Comparison of ENCODE assay signal across 8 mouse cellular contexts in the genomic region with DNA sequence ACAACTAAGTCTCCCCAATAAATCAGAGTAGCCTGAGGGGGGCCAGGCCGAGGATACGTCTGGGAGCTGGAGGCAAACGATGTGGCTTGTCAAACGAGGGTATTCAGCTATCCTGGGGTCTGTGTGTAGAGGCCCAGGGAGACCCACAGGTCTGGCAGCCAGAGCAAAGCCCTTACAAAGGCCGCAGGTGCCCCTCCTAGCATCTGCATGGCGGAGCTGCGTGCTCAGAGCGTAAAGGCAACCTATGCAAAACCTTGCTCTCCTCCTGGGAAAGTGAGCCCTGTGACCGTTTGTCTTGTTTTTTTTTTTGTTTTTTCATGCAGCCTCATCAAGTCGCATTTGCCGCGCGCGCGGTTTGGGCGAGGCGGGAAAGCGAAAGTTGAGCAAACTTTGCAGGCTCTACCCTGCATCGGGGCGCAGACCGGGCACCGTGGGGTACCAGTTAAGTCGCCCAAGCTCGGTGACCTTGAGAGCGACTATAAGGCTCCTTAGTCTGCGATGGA. TPM values are rescaled to one million over a fixed set of nuclear protein-coding genes. Genes with fewer than 3 reads are reported as not detected.
DNase-seq lines count a peak whose midpoint lies in the region; ATAC-seq and TF ChIP-seq lines count a peak whose summit lies in the region.

No protein-coding gene starts in this region.

- H3K27ac ChIP-seq in ES-Bruce4 (ENCODE audit: insufficient read depth, low read length), result peak overlapping the region; percentile 87
- H3K27ac ChIP-seq in embryonic facial prominence, embryonic 15.5 days (replicated peaks), result peak overlapping the region; percentile 99
- peak overlapping the region; percentile 98 for H3K27ac ChIP-seq in intestine, embryonic 15.5 days
- peak overlapping the region; percentile 99 for H3K27ac ChIP-seq in stomach, postnatal 0 days (replicated peaks)

- 0% methylated on average over 26 of the region's 26 CpGs for WGBS in embryonic facial prominence, embryonic 15.5 days
- under 1% methylated on average over 26 of the region's 26 CpGs for WGBS in intestine, embryonic 15.5 days
- under 1% methylated on average over 26 of the region's 26 CpGs for WGBS in stomach, postnatal 0 days

- peaks cover 1% of the 10 kb centered on the region for H3K4me1 ChIP-seq in ES-Bruce4 (ENCODE audit: control insufficient read depth, insufficient read depth, low read length)
- peaks cover 16% of the 10 kb centered on the region for H3K4me1 ChIP-seq in embryonic facial prominence, embryonic 15.5 days
- peaks cover 6% of the 10 kb centered on the region for H3K4me1 ChIP-seq in intestine, embryonic 15.5 days (replicated peaks)
- H3K4me1 ChIP-seq in megakaryocyte, embryonic 14.5 days, result peaks cover 45% of the 10 kb centered on the region
- no peaks in the 10 kb centered on the region; the same call in 1 of the 2 replicates for H3K4me1 ChIP-seq in stomach, postnatal 0 days (replicated peaks; ENCODE audit: control insufficient read depth, insufficient read depth)

- H3K36me3 ChIP-seq in ES-Bruce4 (ENCODE audit: control insufficient read depth, insufficient read depth, low read length, poor library complexity, severe bottlenecking), result peaks cover 33% of the 10 kb centered on the region
- H3K36me3 ChIP-seq in embryonic facial prominence, embryonic 15.5 days, result peaks cover 6% of the 10 kb centered on the region
- peaks cover 5% of the 10 kb centered on the region for H3K36me3 ChIP-seq in intestine, embryonic 15.5 days
- H3K36me3 ChIP-seq in megakaryocyte, embryonic 14.5 days (replicated peaks; ENCODE audit: low read length), result peaks cover 18% of the 10 kb centered on the region
- peaks cover 5% of the 10 kb centered on the region; the same call in 1 of the 2 replicates for H3K36me3 ChIP-seq in stomach, postnatal 0 days (ENCODE audit: control insufficient read depth, insufficient read depth, low read length)

- peak overlapping the region; percentile 65 for H3K4me2 ChIP-seq in embryonic facial prominence, embryonic 15.5 days (replicated peaks)
- H3K4me2 ChIP-seq in intestine, embryonic 15.5 days (replicated peaks), result peak overlapping the region; percentile 84
- peak overlapping the region; percentile 76 for H3K4me2 ChIP-seq in stomach, postnatal 0 days (replicated peaks; ENCODE audit: low read depth)

- H3K9me3 ChIP-seq in ES-Bruce4 (replicated peaks; ENCODE audit: control insufficient read depth, insufficient read depth, low read length, poor library complexity, severe bottlenecking), result no peaks in the 10 kb centered on the region
- no peaks in the 10 kb centered on the region for H3K9me3 ChIP-seq in embryonic facial prominence, embryonic 15.5 days (replicated peaks)
- no peaks in the 10 kb centered on the region for H3K9me3 ChIP-seq in intestine, embryonic 15.5 days
- H3K9me3 ChIP-seq in megakaryocyte, embryonic 14.5 days, result no peaks in the 10 kb centered on the region
- H3K9me3 ChIP-seq in stomach, postnatal 0 days (ENCODE audit: control insufficient read depth, low read length), result no peaks in the 10 kb centered on the region

- peak overlapping the region; percentile 88 for H3K4me3 ChIP-seq in ES-Bruce4 (ENCODE audit: low read depth, low read length)
- H3K4me3 ChIP-seq in embryonic facial prominence, embryonic 15.5 days (replicated peaks), result peak overlapping the region; percentile 72
- peak overlapping the region; percentile 63 for H3K4me3 ChIP-seq in intestine, embryonic 15.5 days (replicated peaks)
- H3K4me3 ChIP-seq in megakaryocyte, embryonic 14.5 days (replicated peaks), result peak overlapping the region; percentile 97
- peak overlapping the region; percentile 75 for H3K4me3 ChIP-seq in stomach, postnatal 0 days (ENCODE audit: low read depth, low read length)

- no peak for TF ChIP-seq POLR2A in ES-Bruce4 (IDR thresholded peaks at IDR 0.05; ENCODE audit: insufficient read depth, low read length)

- no peak for TF ChIP-seq CTCF in ES-Bruce4 (IDR thresholded peaks at IDR 0.05; ENCODE audit: low read depth, low read length)
- TF ChIP-seq CTCF in stomach, postnatal 0 days (IDR thresholded peaks at IDR 0.05; ENCODE audit: low read depth), result no peak

- peak; percentile 58 for DNase-seq in cerebellum, adult 11-12 months
- peak; percentile 58 for DNase-seq in stomach, postnatal 0 days (ENCODE audit: low spot score)
- DNase-seq in frontal cortex, postnatal 10 days (ENCODE audit: low spot score in 2 of 2), result no peak

- no peak for TF ChIP-seq EP300 in ES-Bruce4 (IDR thresholded peaks at IDR 0.05; ENCODE audit: insufficient read depth, low read depth, low read length)
- TF ChIP-seq EP300 in stomach, postnatal 0 days (optimal IDR thresholded peaks at IDR 0.05), result no peak

- H3K27me3 ChIP-seq in ES-Bruce4 (ENCODE audit: control insufficient read depth, insufficient read depth, low read length, poor library complexity, severe bottlenecking), result no peaks in the 10 kb centered on the region
- H3K27me3 ChIP-seq in embryonic facial prominence, embryonic 15.5 days, result no peaks in the 10 kb centered on the region
- no peaks in the 10 kb centered on the region for H3K27me3 ChIP-seq in intestine, embryonic 15.5 days (replicated peaks)
- H3K27me3 ChIP-seq in megakaryocyte, embryonic 14.5 days (replicated peaks), result no peaks in the 10 kb centered on the region
- no peaks in the 10 kb centered on the region for H3K27me3 ChIP-seq in stomach, postnatal 0 days (ENCODE audit: control insufficient read depth, insufficient read depth, low read length)

- peak overlapping the region; percentile 89 for H3K9ac ChIP-seq in ES-Bruce4 (ENCODE audit: low read depth, poor library complexity, severe bottlenecking)
- H3K9ac ChIP-seq in embryonic facial prominence, embryonic 15.5 days, result peak overlapping the region; percentile 87
- H3K9ac ChIP-seq in intestine, embryonic 15.5 days, result peak overlapping the region; percentile 86
- peak overlapping the region; percentile 96 for H3K9ac ChIP-seq in stomach, postnatal 0 days (ENCODE audit: low read length)

- no peak for ATAC-seq in cerebellum, adult (ENCODE audit: insufficient number of reproducible peaks, low FRiP score, low TSS enrichment)
- 0 out of 2 replicates have a peak, but pooled peaks have one; percentile 20 for ATAC-seq in embryonic facial prominence, embryonic 15.5 days (ENCODE audit: insufficient number of reproducible peaks, low FRiP score, low TSS enrichment, low read depth)
- ATAC-seq in intestine, embryonic 15.5 days, result peak; percentile 48
- ATAC-seq in stomach, postnatal 0 days (ENCODE audit: low FRiP score, low TSS enrichment), result no peak

RNA-seq across cellular contexts. Expression of gene Srsf3, which starts 0.6 kb away (rescaled TPM):
- polyA plus RNA-seq in ES-Bruce4 (2011; ENCODE audit: insufficient read depth, insufficient read length, low read depth, missing spikeins), result 541 and 557 TPM in 2 replicates
- 485 and 487 TPM in 2 replicates for polyA plus RNA-seq in embryonic facial prominence, embryonic 15.5 days (2015; fragmentation: Nextera tagmentation; extraction: Ambion mirVana)
- 485 and 544 TPM in 2 replicates for polyA plus RNA-seq in intestine, embryonic 15.5 days (2015; fragmentation: Nextera tagmentation; extraction: Ambion mirVana)
- polyA plus RNA-seq in megakaryocyte, embryonic 14.5 days (2012; ENCODE audit: insufficient read depth, low replicate concordance), result 27.5 and 103 TPM in 2 replicates
- 279 and 305 TPM in 2 replicates for polyA plus RNA-seq in stomach, postnatal 0 days (2015; fragmentation: Nextera tagmentation; extraction: Ambion mirVana)

RNA-seq across cellular contexts. Expression of gene Stk38, which starts 24.0 kb away (rescaled TPM):
- 171 TPM in 2 replicates for polyA plus RNA-seq in ES-Bruce4 (2011; ENCODE audit: insufficient read depth, insufficient read length, low read depth, missing spikeins)
- 111 and 122 TPM in 2 replicates for polyA plus RNA-seq in embryonic facial prominence, embryonic 15.5 days (2015; fragmentation: Nextera tagmentation; extraction: Ambion mirVana)
- polyA plus RNA-seq in intestine, embryonic 15.5 days (2015; fragmentation: Nextera tagmentation; extraction: Ambion mirVana), result 90.0 and 90.7 TPM in 2 replicates
- polyA plus RNA-seq in megakaryocyte, embryonic 14.5 days (2012; ENCODE audit: insufficient read depth, low replicate concordance), result 32.2 and 64.5 TPM in 2 replicates
- polyA plus RNA-seq in stomach, postnatal 0 days (2015; fragmentation: Nextera tagmentation; extraction: Ambion mirVana), result 64.8 and 68.7 TPM in 2 replicates

RNA-seq across cellular contexts. Expression of gene Cdkn1a, which starts 59.0 kb away (rescaled TPM):
- polyA plus RNA-seq in ES-Bruce4 (2011; ENCODE audit: insufficient read depth, insufficient read length, low read depth, missing spikeins), result 171 and 178 TPM in 2 replicates
- 347 and 357 TPM in 2 replicates for polyA plus RNA-seq in embryonic facial prominence, embryonic 15.5 days (2015; fragmentation: Nextera tagmentation; extraction: Ambion mirVana)
- 92.2 and 98.3 TPM in 2 replicates for polyA plus RNA-seq in intestine, embryonic 15.5 days (2015; fragmentation: Nextera tagmentation; extraction: Ambion mirVana)
- 228 and 253 TPM in 2 replicates for polyA plus RNA-seq in megakaryocyte, embryonic 14.5 days (2012; ENCODE audit: insufficient read depth, low replicate concordance)
- polyA plus RNA-seq in stomach, postnatal 0 days (2015; fragmentation: Nextera tagmentation; extraction: Ambion mirVana), result 484 and 502 TPM in 2 replicates

Comparison
In these comparisons a context has a peak if more than half of its experiments do, and no peak if none do; other contexts are left out.
1. DNase-seq: peak in cerebellum, adult 11-12 months (single experiment) and stomach, postnatal 0 days (single experiment); none in frontal cortex, postnatal 10 days (0 of 2).
2. ATAC-seq: peak in embryonic facial prominence, embryonic 15.5 days (single experiment) and intestine, embryonic 15.5 days (single experiment); none in cerebellum, adult (single experiment) and stomach, postnatal 0 days (single experiment).
3. Peak in every context shown above with its lines, with median percentiles within 50 percentile points of each other: H3K27ac ChIP-seq, H3K4me3 ChIP-seq, H3K9ac ChIP-seq and H3K4me2 ChIP-seq.